Mouse (Mus musculus) thymus, postnatal 14 days (tissue): ENCODE results near the gene Tmem216.
A peak's percentile ranks its signal among the peaks of the same experiment; 100 is the strongest.
"Not testable (repeated sequence)": the region's sequence is repeated elsewhere in the genome, so short reads cannot be mapped to it uniquely, and the experiment has no call there.

Experiments
- DNase-seq: peaks from one replicate; pipeline ENCODE4 v3.0.0; 2021

Tmem216 gene

GRCm38 (mm10) chr19:10564278-10564677 is 8.2 kb upstream of the Tmem216 start:
- no peak for DNase-seq

- DNase-seq = no peak
These were observed 6.3 kb upstream of the Tmem216 start for GRCm38 (mm10) chr19:10562351-10562750.

- no peak for DNase-seq
These were observed 5.7 kb upstream of the Tmem216 start for GRCm38 (mm10) chr19:10561558-10562314.

GRCm38 (mm10) chr19:10560108-10560507 is 4.1 kb upstream of the Tmem216 start:
- no peak for DNase-seq

GRCm38 (mm10) chr19:10557837-10558375 is 1.9 kb upstream of the Tmem216 start:
- DNase-seq = not testable (repeated sequence)

GRCm38 (mm10) chr19:10557430-10557829 is 1.4 kb upstream of the Tmem216 start:
- DNase-seq = no peak

GRCm38 (mm10) chr19:10557001-10557400 is 963 bp upstream of the Tmem216 start:
- no peak for DNase-seq

GRCm38 (mm10) chr19:10539454-10539853 is 16.6 kb downstream of the Tmem216 start:
- no peak for DNase-seq

GRCm38 (mm10) chr19:10530082-10530481 is 26.0 kb downstream of the Tmem216 start:
- DNase-seq = peak; percentile 17

- DNase-seq = no peak
These were observed 30.1 kb downstream of the Tmem216 start, which contains the start of gene Sdhaf2 for GRCm38 (mm10) chr19:10525910-10526309. Sdhaf2 (minus strand) TSS chr19:10526142.

- peak; percentile 93 for DNase-seq
These were observed 30.7 kb downstream of the Tmem216 start, which contains the start of gene Cpsf7 for GRCm38 (mm10) chr19:10525106-10525901. Cpsf7 (plus strand) TSS chr19:10525266.

GRCm38 (mm10) chr19:10524784-10525105 is 31.3 kb downstream of the Tmem216 start:
- no peak for DNase-seq

- DNase-seq = no peak
These were observed 32.5 kb downstream of the Tmem216 start for GRCm38 (mm10) chr19:10523483-10524080.

- no peak for DNase-seq
These were observed 34.1 kb downstream of the Tmem216 start for GRCm38 (mm10) chr19:10521926-10522325.

- DNase-seq = peak; percentile 15
These were observed 35.7 kb downstream of the Tmem216 start for GRCm38 (mm10) chr19:10520355-10520754.

- no peak for DNase-seq
These were observed 45.2 kb downstream of the Tmem216 start for GRCm38 (mm10) chr19:10510759-10511330.

GRCm38 (mm10) chr19:10502571-10502970 is 53.5 kb downstream of the Tmem216 start:
- peak; percentile 58 for DNase-seq

- DNase-seq = no peak
These were observed 55.5 kb downstream of the Tmem216 start for GRCm38 (mm10) chr19:10500581-10500980.

GRCm38 (mm10) chr19:10497512-10498160 is 58.4 kb downstream of the Tmem216 start:
- DNase-seq = no peak

- DNase-seq = no peak
These were observed 59.1 kb downstream of the Tmem216 start for GRCm38 (mm10) chr19:10496976-10497375.

- DNase-seq = no peak
These were observed 60.4 kb downstream of the Tmem216 start for GRCm38 (mm10) chr19:10495670-10496069.

- DNase-seq = peak; percentile 40
These were observed 69.7 kb downstream of the Tmem216 start for GRCm38 (mm10) chr19:10486264-10486738.
